Mouse (Mus musculus) thymus, adult 2 months (tissue): ENCODE data around the gene Lpar3.

ENCODE experiments used
- CTCF ChIP-seq: fragments of 200-500 bp; IDR thresholded peaks from 2 replicates; pipeline ENCODE4 v1.5.1; 2012; ENCODE audit warnings: mild to moderate bottlenecking, control low read depth, low read length, moderate library complexity, borderline replicate concordance; ENCODE audit not compliant: control insufficient read depth, poor library complexity, insufficient read depth; ENCODE audit errors: extremely low read depth
- POLR2A ChIP-seq: fragments of 200-500 bp; IDR thresholded peaks from 2 replicates; pipeline ENCODE4 v1.6.1; 2012; ENCODE audit warnings: mild to moderate bottlenecking, low read length, control low read depth, moderate library complexity; ENCODE audit not compliant: control insufficient read depth, poor library complexity, insufficient read depth; ENCODE audit errors: extremely low read depth

GRCm38 (mm10) chr3:146244630-146245029 is 23.9 kb downstream of the Lpar3 start:
- TF ChIP-seq CTCF (no peak), POLR2A (no peak)
